Mouse (Mus musculus) gastrocnemius, adult 8-10 months (tissue): ENCODE measurements around the gene Eed. TPM values are rescaled to one million over a fixed set of nuclear protein-coding genes. Genes with fewer than 3 reads are reported as not detected.

Experiments
- DNase-seq, 2 experiments: peaks; one replicate each; pipeline ENCODE4 v3.0.0; 2022; ENCODE audit warnings: low spot score in 2 of 2
- total RNA-seq, 4 experiments: library from RNA; stranded (reverse); gene quantifications; 2 replicates each; pipeline ENCODE4 v1.2.4; 2022

Eed gene
- total RNA-seq, 4 experiments from 2014 or later: 18.6 to 34.8 (median 26.6) TPM

- DNase-seq: no peak
Observed at GRCm38 (mm10) chr7:89981557-89981956, 774 bp upstream of the Eed start.

- DNase-seq: no peak
Observed at GRCm38 (mm10) chr7:89980133-89980484, 674 bp downstream of the Eed start.

- DNase-seq: no peak
Observed at GRCm38 (mm10) chr7:89979432-89980130, 1.2 kb downstream of the Eed start.

GRCm38 (mm10) chr7:89976796-89977195 lies 4.0 kb downstream of the Eed start:
- DNase-seq: no peak

GRCm38 (mm10) chr7:89975571-89975970 lies 5.2 kb downstream of the Eed start:
- no peak for DNase-seq

- no peak for DNase-seq
Observed at GRCm38 (mm10) chr7:89967235-89967634, 13.5 kb downstream of the Eed start.

- DNase-seq: no peak
Observed at GRCm38 (mm10) chr7:89966771-89967170, 14.0 kb downstream of the Eed start.

GRCm38 (mm10) chr7:89963135-89963534 lies 17.6 kb downstream of the Eed start:
- DNase-seq: no peak

GRCm38 (mm10) chr7:89957300-89957699 lies 23.5 kb downstream of the Eed start:
- no peak for DNase-seq

GRCm38 (mm10) chr7:89954261-89954660 lies 26.5 kb downstream of the Eed start:
- DNase-seq: no peak

- no peak for DNase-seq
Observed at GRCm38 (mm10) chr7:89949403-89949802, 31.4 kb downstream of the Eed start.

GRCm38 (mm10) chr7:89948026-89948425 lies 32.8 kb downstream of the Eed start:
- peak in 1 of 2 experiments; percentile 16 for DNase-seq

GRCm38 (mm10) chr7:89940571-89941463 lies 40.0 kb downstream of the Eed start, which contains the start of gene Hikeshi:
Gene Hikeshi (minus strand): TSS chr7:89941204.
- DNase-seq: peak; percentile 86 to 90

- DNase-seq: no peak
Observed at GRCm38 (mm10) chr7:89939497-89940353, 41.1 kb downstream of the Eed start.

GRCm38 (mm10) chr7:89923441-89924180 lies 57.2 kb downstream of the Eed start:
- no peak for DNase-seq

- DNase-seq: no peak
Observed at GRCm38 (mm10) chr7:89917776-89918175, 63.0 kb downstream of the Eed start.

GRCm38 (mm10) chr7:89916711-89917110 lies 64.1 kb downstream of the Eed start:
- DNase-seq: no peak

GRCm38 (mm10) chr7:89913432-89914158 lies 67.2 kb downstream of the Eed start:
- DNase-seq: no peak

GRCm38 (mm10) chr7:89912356-89912755 lies 68.4 kb downstream of the Eed start:
- no peak for DNase-seq

- DNase-seq: peak; percentile 17 to 33
Observed at GRCm38 (mm10) chr7:89909711-89910110, 71.1 kb downstream of the Eed start.
